Mouse (Mus musculus) v-Abl transformed pro-B cells (cell line): ENCODE measurements around the gene Slc25a39.

ENCODE experiments used
- in situ Hi-C, 2 experiments: fragments of 400-800 bp; cut with MboI; formaldehyde crosslinking; loops; one replicate each; pipeline ENCODE4 v1.15.1; 2025; ENCODE audit not compliant: unreplicated experiment in 2 of 2

The Slc25a39 gene

GRCm38 (mm10) chr11:102437120-102438061 is 29.6 kb upstream of the Slc25a39 start:
- in situ Hi-C loops, result loop anchor here in 1 of 2 experiments (10.0 kb wide), 1 partner anchor 133 kb away; no protein-coding TSS in a partner anchor

DNA sequence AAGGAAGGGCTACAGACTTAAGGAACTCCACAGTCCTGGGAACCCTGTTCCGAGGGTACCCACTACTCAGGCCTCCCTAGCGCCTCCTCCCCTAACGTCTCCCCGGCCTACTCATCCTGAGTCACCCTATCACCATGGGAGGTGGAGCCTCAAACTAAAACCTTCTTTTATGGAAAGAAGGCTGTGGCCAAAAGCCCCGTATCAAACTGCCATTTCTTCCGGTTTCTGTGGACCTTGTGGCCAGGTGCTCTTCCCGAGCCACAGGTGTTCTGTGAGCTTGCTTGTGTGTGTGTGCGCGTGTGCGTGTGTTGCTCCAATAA is 28.7 kb upstream of the Slc25a39 start:
- in situ Hi-C loops, result loop anchor here in 1 of 2 experiments (10.0 kb wide), 1 partner anchor 132 kb away; no protein-coding TSS in a partner anchor

GRCm38 (mm10) chr11:102435754-102436470 is 28.2 kb upstream of the Slc25a39 start:
- in situ Hi-C loops, result loop anchor here in 1 of 2 experiments (10.0 kb wide), 1 partner anchor 131 kb away; no protein-coding TSS in a partner anchor

DNA sequence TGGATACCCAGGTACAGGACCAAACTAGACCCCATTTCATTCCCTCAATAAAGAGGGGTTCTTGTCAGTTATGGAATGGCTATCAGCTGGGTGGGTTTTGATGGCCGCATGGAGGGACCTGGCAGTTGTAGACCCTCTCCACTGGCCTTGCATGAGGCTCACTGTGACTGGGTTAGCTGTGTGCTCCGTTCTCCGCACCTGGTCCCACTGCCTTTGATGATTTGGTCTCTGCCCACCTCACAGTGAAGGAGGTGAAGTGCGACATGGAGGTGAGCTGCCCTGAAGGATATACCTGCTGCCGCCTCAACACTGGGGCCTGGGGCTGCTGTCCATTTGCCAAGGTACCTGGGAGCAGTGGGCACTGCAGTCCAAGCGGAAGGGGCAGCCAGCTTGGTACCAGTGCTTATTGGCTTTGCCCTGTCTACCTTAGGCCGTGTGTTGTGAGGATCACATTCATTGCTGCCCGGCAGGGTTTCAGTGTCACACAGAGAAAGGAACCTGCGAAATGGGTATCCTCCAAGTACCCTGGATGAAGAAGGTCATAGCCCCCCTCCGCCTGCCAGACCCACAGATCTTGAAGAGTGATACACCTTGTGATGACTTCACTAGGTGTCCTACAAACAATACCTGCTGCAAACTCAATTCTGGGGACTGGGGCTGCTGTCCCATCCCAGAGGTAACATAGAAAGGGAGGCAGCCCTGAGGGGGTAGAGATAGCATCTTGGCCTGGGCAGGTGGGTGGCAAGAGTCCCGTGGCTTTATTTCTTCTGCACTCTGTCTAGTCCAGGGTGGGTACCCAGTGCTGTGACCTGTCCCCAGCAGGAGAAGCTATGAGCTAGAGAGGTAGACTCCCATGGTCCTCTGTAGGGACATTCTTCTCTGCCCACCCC is 27.3 kb upstream of the Slc25a39 start:
- in situ Hi-C loops, result loop anchor here in 1 of 2 experiments (10.0 kb wide), 1 partner anchor 130 kb away; no protein-coding TSS in a partner anchor

DNA sequence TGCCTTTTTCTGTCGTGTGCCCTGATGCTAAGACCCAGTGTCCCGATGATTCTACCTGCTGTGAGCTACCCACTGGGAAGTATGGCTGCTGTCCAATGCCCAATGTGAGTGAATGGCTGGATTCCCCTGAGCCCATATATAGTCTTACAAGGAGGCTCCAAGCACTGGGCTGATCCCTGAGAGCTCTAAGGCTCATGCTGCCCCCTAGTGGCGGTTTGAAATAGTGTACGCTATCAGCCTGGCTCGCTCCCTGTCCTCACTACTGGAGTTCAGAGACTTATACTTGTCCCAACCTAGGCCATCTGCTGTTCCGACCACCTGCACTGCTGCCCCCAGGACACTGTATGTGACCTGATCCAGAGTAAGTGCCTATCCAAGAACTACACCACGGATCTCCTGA is 26.7 kb upstream of the Slc25a39 start:
- in situ Hi-C loops, result loop anchor here in 1 of 2 experiments (10.0 kb wide), 1 partner anchor 130 kb away; no protein-coding TSS in a partner anchor

DNA sequence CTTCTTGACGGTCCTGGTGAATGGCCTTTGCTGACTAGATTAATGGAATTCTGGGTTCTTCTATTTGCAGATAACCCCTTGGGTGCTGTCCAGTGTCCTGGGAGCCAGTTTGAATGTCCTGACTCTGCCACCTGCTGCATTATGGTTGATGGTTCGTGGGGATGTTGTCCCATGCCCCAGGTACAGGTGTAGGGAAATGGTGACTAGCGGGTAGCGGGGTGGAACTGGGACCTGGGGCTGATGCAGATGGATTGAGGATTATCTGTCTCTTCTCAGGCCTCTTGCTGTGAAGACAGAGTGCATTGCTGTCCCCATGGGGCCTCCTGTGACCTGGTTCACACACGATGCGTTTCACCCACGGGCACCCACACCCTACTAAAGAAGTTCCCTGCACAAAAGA is 26.1 kb upstream of the Slc25a39 start:
- in situ Hi-C loops, result loop anchor here in 1 of 2 experiments (10.0 kb wide), 1 partner anchor 129 kb away; no protein-coding TSS in a partner anchor

DNA sequence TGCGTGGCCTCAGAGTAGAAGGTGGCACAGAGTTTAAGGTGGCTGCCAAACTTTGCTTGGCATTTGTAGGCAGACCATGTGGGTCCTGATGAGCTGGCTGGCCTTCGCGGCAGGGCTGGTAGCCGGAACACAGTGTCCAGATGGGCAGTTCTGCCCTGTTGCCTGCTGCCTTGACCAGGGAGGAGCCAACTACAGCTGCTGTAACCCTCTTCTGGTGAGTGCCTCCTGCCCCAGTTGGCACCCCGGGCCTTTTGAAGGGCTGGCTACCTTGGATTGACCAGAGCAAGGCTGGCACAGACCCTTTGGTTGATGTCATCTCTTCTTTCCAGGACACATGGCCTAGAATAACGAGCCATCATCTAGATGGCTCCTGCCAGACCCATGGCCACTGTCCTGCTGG is 25.1 kb upstream of the Slc25a39 start:
- in situ Hi-C loops, result loop anchor here in 1 of 2 experiments (10.0 kb wide), 1 partner anchor 128 kb away; no protein-coding TSS in a partner anchor

DNA sequence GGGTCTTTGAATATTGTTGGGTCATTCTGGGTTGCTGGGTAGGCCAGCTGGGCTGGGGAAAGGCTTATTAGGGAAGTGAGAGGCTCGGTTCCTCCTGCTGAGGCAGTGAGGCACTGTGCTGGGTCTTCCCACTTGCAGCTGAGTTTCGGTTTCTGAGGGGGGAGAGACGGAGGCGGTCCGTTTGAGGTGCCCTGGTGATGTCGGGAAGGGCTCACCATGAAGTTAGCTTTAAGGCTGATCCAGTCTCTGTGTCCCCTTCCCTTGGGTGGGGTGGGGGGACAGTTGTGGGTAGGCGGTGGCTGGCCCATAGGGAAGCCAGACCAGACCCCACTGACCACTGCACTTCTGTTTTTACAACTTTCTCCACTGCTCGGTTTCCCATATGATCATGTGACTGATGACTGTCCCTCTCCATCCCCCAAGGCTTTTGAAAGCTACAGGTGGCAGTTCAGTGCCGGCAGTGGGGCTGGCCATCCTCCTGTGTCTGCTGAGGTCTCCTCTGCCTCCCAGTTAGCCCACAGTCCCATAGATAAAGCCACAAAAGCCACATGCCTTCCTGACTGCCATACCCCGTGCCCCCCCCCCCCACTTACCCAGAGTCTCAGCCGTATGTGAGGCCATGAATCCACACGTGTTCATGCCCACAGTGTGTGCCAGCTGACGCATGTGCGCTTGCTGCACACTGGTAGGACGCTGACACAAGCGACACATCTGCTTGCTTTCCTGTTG is 24.5 kb upstream of the Slc25a39 start:
- in situ Hi-C loops, result loop anchor here in 1 of 2 experiments (10.0 kb wide), 1 partner anchor 127 kb away; no protein-coding TSS in a partner anchor

DNA sequence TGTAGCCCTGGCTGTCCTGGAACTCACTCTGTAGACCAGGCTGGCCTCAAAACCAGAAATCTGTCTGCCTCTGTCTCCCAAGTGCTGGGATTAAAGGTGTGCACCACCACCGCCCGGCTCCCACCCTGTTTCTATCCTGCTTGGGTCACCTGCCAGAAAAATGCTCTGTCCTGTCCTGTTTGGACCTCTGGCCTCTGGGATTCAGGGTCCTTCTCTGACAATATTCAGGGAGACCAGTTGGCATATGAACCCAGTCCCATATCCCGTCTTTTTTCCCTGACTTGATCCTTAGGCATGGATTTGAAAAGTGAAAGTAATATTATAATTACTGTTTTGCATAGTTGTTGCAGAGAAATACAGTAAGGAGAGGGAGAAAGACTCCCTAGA is 24.0 kb upstream of the Slc25a39 start:
- in situ Hi-C loops, result loop anchor here in 1 of 2 experiments (10.0 kb wide), 1 partner anchor 127 kb away; no protein-coding TSS in a partner anchor

DNA sequence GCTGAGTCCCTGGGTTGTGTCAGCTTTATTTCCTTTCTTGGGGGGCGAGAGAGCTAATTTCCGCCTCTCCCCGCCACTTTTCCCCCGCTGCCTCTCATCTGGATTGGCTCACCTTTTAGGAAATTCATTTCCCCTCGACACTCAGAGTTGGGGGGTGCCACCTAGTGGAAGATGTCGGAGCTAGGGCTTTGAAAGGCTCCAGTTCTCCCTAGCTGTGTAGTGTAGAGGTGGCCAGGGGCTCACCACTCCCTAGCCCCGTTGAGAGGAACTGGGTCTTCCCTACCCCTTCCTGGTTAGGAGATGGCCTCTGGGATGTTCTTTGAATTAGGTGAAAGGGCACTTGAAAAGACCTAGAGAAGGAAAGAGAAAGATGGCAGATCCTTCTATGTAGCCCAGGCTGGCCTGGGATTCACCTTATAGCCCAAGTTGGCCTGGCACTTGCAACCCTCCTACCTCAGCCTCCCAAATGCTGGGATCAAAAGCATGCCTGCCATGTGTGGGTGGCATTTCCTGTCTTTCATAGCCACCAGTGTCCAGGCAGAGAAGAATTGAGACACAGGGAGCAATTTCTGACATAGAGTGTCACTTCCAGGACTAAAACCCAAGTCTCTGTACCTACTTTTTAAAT is 23.4 kb upstream of the Slc25a39 start:
- in situ Hi-C loops, result loop anchor here in 1 of 2 experiments (10.0 kb wide), 1 partner anchor 126 kb away; no protein-coding TSS in a partner anchor

- in situ Hi-C loops, result loop anchor here in 1 of 2 experiments (10.0 kb wide), 1 partner anchor 126 kb away; no protein-coding TSS in a partner anchor
Observed at GRCm38 (mm10) chr11:102430121-102431017, 22.6 kb upstream of the Slc25a39 start, which contains the start of gene Grn. Gene Grn, plus strand, starts transcription at chr11:102430315.

- in situ Hi-C loops, result no loop called here
Observed at GRCm38 (mm10) chr11:102429551-102429950, 21.8 kb upstream of the Slc25a39 start.

GRCm38 (mm10) chr11:102428981-102429540 is 21.3 kb upstream of the Slc25a39 start:
- in situ Hi-C loops, result no loop called here

GRCm38 (mm10) chr11:102425555-102426316 is 18.0 kb upstream of the Slc25a39 start:
- in situ Hi-C loops, result no loop called here

DNA sequence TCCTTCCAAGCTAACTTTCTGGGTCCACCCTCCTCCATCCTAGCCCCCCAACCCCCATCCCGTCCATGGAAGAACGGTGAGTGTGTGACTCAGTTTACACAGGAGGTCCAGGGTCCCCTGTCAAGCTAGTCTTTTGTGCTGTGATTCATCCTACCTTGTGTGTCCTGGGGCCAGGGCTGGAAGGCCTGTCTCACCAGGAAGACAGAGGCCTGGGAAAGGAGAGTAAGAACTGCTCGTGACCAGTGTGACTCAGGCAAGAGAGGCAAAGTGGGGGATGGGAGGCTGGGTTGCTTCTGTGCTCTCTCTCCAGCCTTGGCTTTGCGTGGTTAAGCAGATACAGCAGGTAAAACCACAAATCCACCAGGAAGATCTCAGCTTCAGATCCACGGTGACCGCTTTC is 16.9 kb upstream of the Slc25a39 start:
- in situ Hi-C loops, result no loop called here

DNA sequence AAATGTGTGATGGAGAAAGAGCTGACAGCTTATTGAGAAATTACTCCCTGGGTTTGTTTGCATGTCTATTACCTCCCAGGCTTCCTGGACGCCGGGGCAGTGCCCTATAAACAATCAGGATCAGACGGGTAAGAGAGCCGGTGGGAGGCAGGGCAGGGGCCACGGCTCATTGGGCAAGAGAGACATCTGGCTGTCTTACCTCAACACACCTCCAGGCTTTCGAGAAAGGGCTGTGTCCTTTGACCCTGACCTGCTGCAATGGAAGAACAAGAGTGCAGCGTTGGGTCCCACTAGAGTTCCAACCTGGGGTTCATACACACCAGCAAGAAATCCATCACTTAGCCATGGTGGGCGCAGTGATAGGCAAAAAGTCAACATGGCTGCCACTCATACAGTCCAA is 13.8 kb upstream of the Slc25a39 start:
- in situ Hi-C loops, result no loop called here

GRCm38 (mm10) chr11:102418887-102419286 is 11.1 kb upstream of the Slc25a39 start:
- in situ Hi-C loops, result no loop called here
